Mouse (Mus musculus) neural tube, embryonic 11.5 days (tissue): ENCODE measurements at regions not wholly inside any gene's neighbourhood (a gene's known extent, or its start where the extent isn't known, plus 50 kb on each side); places are given as distances from the start of the nearest gene placed in this dataset.

Source experiments
- ATAC-seq: fragments of 200-750 bp; cut with Nextera tagmentation; 2 replicates; pipeline ENCODE4 v1.8.0; 2017; ENCODE audit warnings: moderate number of reproducible peaks, mild to moderate bottlenecking, moderate TSS enrichment, moderate library complexity; ENCODE audit not compliant: insufficient read depth, low FRiP score, low TSS enrichment
- DNase-seq: peaks from one replicate; pipeline ENCODE4 v3.0.0-alpha.2; 2015; ENCODE audit warnings: low spot score
- H3K27ac ChIP-seq: fragments of 300-500 bp; sonication (generic); 2 replicates; pipeline ENCODE4 v1.5.1; 2014; ENCODE audit warnings: low read depth, mild to moderate bottlenecking, low read length
- H3K27me3 ChIP-seq: fragments of 300-500 bp; sonication (generic); 2 replicates; pipeline ENCODE4 v1.6.1; 2014; ENCODE audit warnings: mild to moderate bottlenecking, low read length, mixed read lengths; ENCODE audit not compliant: control insufficient read depth, insufficient read depth
- H3K36me3 ChIP-seq: fragments of 300-500 bp; sonication (generic); 2 replicates; pipeline ENCODE4 v1.6.1; 2014; ENCODE audit warnings: mild to moderate bottlenecking, low read length, moderate library complexity, mixed read lengths; ENCODE audit not compliant: control insufficient read depth, insufficient read depth
- H3K4me1 ChIP-seq: fragments of 300-500 bp; sonication (generic); 2 replicates; pipeline ENCODE4 v1.6.1; 2014; ENCODE audit warnings: low read length, mixed read lengths; ENCODE audit not compliant: control insufficient read depth, insufficient read depth
- H3K4me2 ChIP-seq: fragments of 300-500 bp; sonication (generic); 2 replicates; pipeline ENCODE4 v1.6.1; 2014; ENCODE audit warnings: low read depth, mild to moderate bottlenecking, moderate library complexity
- H3K4me3 ChIP-seq: fragments of 300-500 bp; sonication (generic); 2 replicates; pipeline ENCODE4 v1.5.1; 2014; ENCODE audit warnings: low read depth, low read length
- H3K9ac ChIP-seq: fragments of 300-500 bp; sonication (generic); 2 replicates; pipeline ENCODE4 v1.6.1; 2014; ENCODE audit warnings: mild to moderate bottlenecking, low read length
- H3K9me3 ChIP-seq: fragments of 300-500 bp; sonication (generic); 2 replicates; pipeline ENCODE4 v1.6.1; 2016; ENCODE audit warnings: low read length; ENCODE audit not compliant: control insufficient read depth
- WGBS: fragments of 180-500 bp; shearing (Covaris S2); extraction: QIAGEN DNeasy Blood & Tissue Kit; methylation state at CpG from one replicate; pipeline ENCODE4 v1.1.7; 2014; 5-methylcytosine and 5-hydroxymethylcytosine counted together

GRCm38 (mm10) chr16:13040312-13041100 is 69.0 kb upstream of the Ercc4 start:
- no peak overlapping the region for H3K27ac ChIP-seq
- no peak overlapping the region for H3K4me3 ChIP-seq
- no peaks in the 10 kb centered on the region for H3K9me3 ChIP-seq
- 79% methylated on average over 15 of the region's 15 CpGs for WGBS
- H3K4me2 ChIP-seq, result no peak overlapping the region
- H3K36me3 ChIP-seq, result no peaks in the 10 kb centered on the region
- ATAC-seq (no peak), DNase-seq (no peak)
- H3K9ac ChIP-seq, result no peak overlapping the region
- no peaks in the 10 kb centered on the region for H3K4me1 ChIP-seq
- no peaks in the 10 kb centered on the region for H3K27me3 ChIP-seq

- Histone ChIP-seq H3K27me3 (no peaks in the 10 kb centered on the region), H3K4me2 (no peak overlapping the region), H3K4me3 (no peak overlapping the region), H3K36me3 (no peaks in the 10 kb centered on the region), H3K27ac (no peak overlapping the region), H3K4me1 (no peaks in the 10 kb centered on the region), H3K9me3 (no peaks in the 10 kb centered on the region), H3K9ac (no peak overlapping the region)
- DNase-seq (no peak), ATAC-seq (no peak)
- 73% methylated on average over 3 of the region's 3 CpGs for WGBS
Observed at GRCm38 (mm10) chr16:13041356-13041755, 68.1 kb upstream of the Ercc4 start.

DNA sequence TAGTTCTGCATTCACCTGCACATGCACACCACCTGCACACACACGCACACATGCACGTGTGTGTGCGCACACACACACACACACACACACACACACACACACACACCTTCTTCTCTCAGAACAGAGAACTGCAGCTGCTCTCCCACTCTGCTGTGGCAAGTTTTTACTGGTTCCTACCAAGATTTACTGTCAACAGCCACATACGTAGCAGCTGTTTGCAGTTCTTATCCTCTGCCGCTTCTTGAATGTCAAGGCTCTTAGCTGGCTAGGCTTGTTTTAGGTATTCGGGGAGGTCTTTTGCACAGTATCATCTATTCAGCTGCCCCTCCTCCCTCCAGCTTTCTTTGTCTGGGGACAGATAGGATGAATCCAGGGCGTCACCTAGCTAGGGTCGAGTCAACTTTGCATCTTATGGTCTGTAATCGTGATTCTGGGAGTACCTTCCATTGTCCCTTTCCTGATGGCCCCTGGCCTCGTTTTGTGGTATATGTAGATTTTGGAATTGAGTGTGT is 64.3 kb upstream of the Ercc4 start:
- Histone ChIP-seq H3K4me3 (no peak overlapping the region), H3K27ac (no peak overlapping the region), H3K9me3 (no peaks in the 10 kb centered on the region), H3K27me3 (no peaks in the 10 kb centered on the region), H3K4me2 (no peak overlapping the region), H3K36me3 (no peaks in the 10 kb centered on the region), H3K9ac (no peak overlapping the region), H3K4me1 (no peaks in the 10 kb centered on the region)
- DNase-seq, result no peak
- ATAC-seq, result no peak
- 80% methylated on average over 10 of the region's 10 CpGs for WGBS

DNA sequence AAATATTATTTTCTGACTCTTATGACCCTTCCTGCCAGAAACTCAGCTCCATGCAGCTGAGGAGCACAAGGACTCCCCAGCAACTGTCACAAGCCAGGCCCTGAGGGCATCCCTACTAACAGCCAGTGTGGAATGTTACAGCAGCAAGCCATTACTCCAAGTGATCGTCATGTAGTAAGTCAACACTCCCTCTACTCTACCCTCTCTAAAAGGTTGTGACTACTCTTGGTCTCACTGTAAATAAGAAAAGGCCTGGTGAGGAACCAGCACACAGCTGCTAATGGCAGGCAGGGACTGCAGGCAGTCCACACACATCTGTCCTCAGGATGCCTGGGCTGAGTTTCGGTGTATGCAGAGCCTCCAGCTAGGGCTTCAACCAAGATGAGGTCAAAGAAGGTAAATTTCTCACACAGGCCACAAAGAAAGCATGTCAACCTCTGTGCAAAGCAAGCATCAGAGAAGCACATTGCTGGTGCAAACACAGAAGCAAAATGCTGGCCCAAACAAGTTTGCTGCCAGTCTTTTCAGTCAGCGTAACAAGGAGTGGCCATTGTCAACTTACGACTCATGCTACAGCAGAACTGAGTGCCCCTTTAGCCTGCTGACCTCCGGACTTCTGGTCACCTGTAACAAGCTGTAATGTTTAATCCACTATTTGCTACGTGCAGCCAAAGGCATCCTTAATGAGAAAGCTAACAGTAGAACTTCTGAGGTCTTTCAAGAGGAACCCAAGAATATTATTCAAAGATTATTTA is 62.9 kb upstream of the Ercc4 start:
- WGBS, result 81% methylated on average over 6 of the region's 6 CpGs
- Histone ChIP-seq H3K4me1 (no peaks in the 10 kb centered on the region), H3K4me2 (no peak overlapping the region), H3K27ac (no peak overlapping the region), H3K27me3 (no peaks in the 10 kb centered on the region), H3K36me3 (no peaks in the 10 kb centered on the region), H3K9me3 (no peaks in the 10 kb centered on the region), H3K4me3 (no peak overlapping the region), H3K9ac (no peak overlapping the region)
- ATAC-seq (no peak), DNase-seq (no peak)

DNA sequence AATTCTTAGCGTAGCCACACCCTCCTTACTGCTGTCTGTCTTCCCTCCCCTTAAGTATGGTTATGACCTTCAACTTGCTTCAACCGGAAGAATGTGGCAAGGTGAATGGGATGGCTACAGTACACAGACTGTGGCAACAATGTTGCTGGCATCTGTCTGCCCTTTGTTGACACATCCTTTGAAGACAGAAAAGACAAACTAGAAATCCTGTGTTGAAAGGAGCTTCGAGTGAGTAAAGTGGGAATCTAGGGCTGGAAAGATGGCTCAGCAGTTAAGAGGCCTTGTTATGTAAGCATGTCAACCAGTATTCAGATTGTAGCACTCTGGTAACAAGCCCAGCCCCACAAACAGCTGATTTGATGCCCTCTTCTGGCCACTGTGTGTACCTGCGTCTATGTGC is 60.2 kb upstream of the Ercc4 start:
- no peak overlapping the region for H3K4me3 ChIP-seq
- H3K9ac ChIP-seq, result no peak overlapping the region
- ATAC-seq (no peak), DNase-seq (no peak)
- WGBS, result 89% methylated on average over 4 of the region's 4 CpGs
- H3K27ac ChIP-seq, result no peak overlapping the region
- no peaks in the 10 kb centered on the region for H3K36me3 ChIP-seq
- H3K9me3 ChIP-seq, result no peaks in the 10 kb centered on the region
- no peaks in the 10 kb centered on the region for H3K4me1 ChIP-seq
- no peak overlapping the region for H3K4me2 ChIP-seq
- H3K27me3 ChIP-seq, result no peaks in the 10 kb centered on the region

GRCm38 (mm10) chr16:13050225-13050892 is 59.1 kb upstream of the Ercc4 start:
- ATAC-seq, result no peak
- WGBS, result 71% methylated on average over 8 of the region's 8 CpGs
- H3K27me3 ChIP-seq, result no peaks in the 10 kb centered on the region

GRCm38 (mm10) chr16:13054956-13055355 is 54.5 kb upstream of the Ercc4 start:
- no peak overlapping the region for H3K4me2 ChIP-seq
- no peak overlapping the region for H3K9ac ChIP-seq
- no peaks in the 10 kb centered on the region for H3K27me3 ChIP-seq
- WGBS, result 91% methylated on average over 7 of the region's 7 CpGs
- H3K36me3 ChIP-seq, result no peaks in the 10 kb centered on the region
- no peak for DNase-seq
- ATAC-seq, result no peak
- no peak overlapping the region for H3K4me3 ChIP-seq
- no peaks in the 10 kb centered on the region for H3K9me3 ChIP-seq
- no peaks in the 10 kb centered on the region for H3K4me1 ChIP-seq
- no peak overlapping the region for H3K27ac ChIP-seq

More at GRCm38 (mm10) chr16:13050225-13050892, 59.1 kb upstream of the Ercc4 start:
- Histone ChIP-seq H3K36me3 (no peaks in the 10 kb centered on the region), H3K9ac (no peak overlapping the region), H3K9me3 (no peaks in the 10 kb centered on the region), H3K27ac (no peak overlapping the region), H3K4me3 (no peak overlapping the region), H3K4me2 (no peak overlapping the region), H3K4me1 (no peaks in the 10 kb centered on the region)
- no peak for DNase-seq
